Mouse (Mus musculus) G1E-ER4 (cell line): ENCODE measurements around the gene Slc6a9. TPM values are rescaled to one million over a fixed set of nuclear protein-coding genes. Genes with fewer than 3 reads are reported as not detected.

Experiments used
- GATA1 ChIP-seq: IDR thresholded peaks from one replicate; pipeline ENCODE4 v1.8.0; 2012; ENCODE audit warnings: low read length, inconsistent platforms
- polyA plus RNA-seq: library from polyadenylated mRNA; stranded (reverse); fragments of >175 nt; gene quantifications from 2 replicates; pipeline ENCODE4 v1.2.3, GENCODE M21; 2012

Gene Slc6a9
- polyA plus RNA-seq, 1 experiment: 14.1 TPM

- TF ChIP-seq GATA1: no peak
Measured at GRCm38 (mm10) chr4:117886644-117887043, 52.3 kb downstream of the Slc6a9 start.

- TF ChIP-seq GATA1: no peak
Measured at GRCm38 (mm10) chr4:117887133-117887532, 52.8 kb downstream of the Slc6a9 start, which contains the start of gene Atp6v0b. Atp6v0b (minus strand) TSS chr4:117887333.

GRCm38 (mm10) chr4:117887920-117888319, 53.6 kb downstream of the Slc6a9 start:
- TF ChIP-seq GATA1: no peak

GRCm38 (mm10) chr4:117889471-117889870, 55.2 kb downstream of the Slc6a9 start:
- no peak for TF ChIP-seq GATA1

GRCm38 (mm10) chr4:117890031-117890430, 55.7 kb downstream of the Slc6a9 start:
- TF ChIP-seq GATA1: no peak

- TF ChIP-seq GATA1: no peak
Measured at GRCm38 (mm10) chr4:117890750-117891149, 56.4 kb downstream of the Slc6a9 start.

- no peak for TF ChIP-seq GATA1
Measured at GRCm38 (mm10) chr4:117891738-117892161, 57.4 kb downstream of the Slc6a9 start, which contains the start of gene Dph2. Dph2 (minus strand) TSS chr4:117892032.

- TF ChIP-seq GATA1: no peak
Measured at GRCm38 (mm10) chr4:117893376-117893775, 59.1 kb downstream of the Slc6a9 start.

GRCm38 (mm10) chr4:117894601-117895000, 60.3 kb downstream of the Slc6a9 start:
- no peak for TF ChIP-seq GATA1

GRCm38 (mm10) chr4:117895339-117895738, 61.0 kb downstream of the Slc6a9 start:
- no peak for TF ChIP-seq GATA1

GRCm38 (mm10) chr4:117896031-117896430, 61.7 kb downstream of the Slc6a9 start:
- TF ChIP-seq GATA1: no peak

- TF ChIP-seq GATA1: no peak
Measured at GRCm38 (mm10) chr4:117898111-117898510, 63.8 kb downstream of the Slc6a9 start.

GRCm38 (mm10) chr4:117904094-117904493, 69.8 kb downstream of the Slc6a9 start:
- TF ChIP-seq GATA1: no peak

- no peak for TF ChIP-seq GATA1
Measured at GRCm38 (mm10) chr4:117904761-117905160, 70.5 kb downstream of the Slc6a9 start.

- no peak for TF ChIP-seq GATA1
Measured at GRCm38 (mm10) chr4:117906196-117906595, 71.9 kb downstream of the Slc6a9 start.

GRCm38 (mm10) chr4:117908834-117909453, 74.6 kb downstream of the Slc6a9 start:
- no peak for TF ChIP-seq GATA1

- TF ChIP-seq GATA1: no peak
Measured at GRCm38 (mm10) chr4:117912131-117912561, 77.8 kb downstream of the Slc6a9 start.
